Mouse (Mus musculus) G1E (cell line): ENCODE measurements around the gene Lyar.

Source experiments
- CTCF ChIP-seq: IDR thresholded peaks from 2 replicates; pipeline ENCODE4 v1.5.1; 2012; ENCODE audit warnings: low read depth, low read length, inconsistent platforms, mixed read lengths
- GATA1 ChIP-seq: IDR thresholded peaks from 2 replicates; pipeline ENCODE4 v1.6.1; 2012; ENCODE audit warnings: borderline replicate concordance, low read length, inconsistent platforms, mixed read lengths
- GATA2 ChIP-seq: IDR thresholded peaks from 2 replicates; pipeline ENCODE4 v1.6.1; 2012; ENCODE audit warnings: low read depth, low read length, inconsistent platforms, borderline replicate concordance
- POLR2AphosphoS5 ChIP-seq: IDR thresholded peaks from 2 replicates; pipeline ENCODE4 v1.6.1; 2012; ENCODE audit warnings: low read depth, low read length, inconsistent platforms; ENCODE audit not compliant: insufficient replicate concordance
- TAL1 ChIP-seq: conservative IDR thresholded peaks from 2 replicates; pipeline ENCODE4 v1.6.1; 2012; ENCODE audit warnings: low read depth, low read length, inconsistent platforms, mixed read lengths

- TF ChIP-seq CTCF, result peak; percentile 53; the same call in 1 of the 2 replicates
- no peak for TF ChIP-seq GATA1
- TF ChIP-seq TAL1, result no peak
- no peak for TF ChIP-seq GATA2
- TF ChIP-seq POLR2AphosphoS5, result no peak
Observed at GRCm38 (mm10) chr5:38197482-38197823, 22.8 kb upstream of the Lyar start.
